Mouse (Mus musculus) liver, embryonic 14.5 days (tissue): ENCODE measurements around the gene Tdrd7.

ENCODE experiments used
- CTCF ChIP-seq: IDR thresholded peaks from 2 replicates; pipeline ENCODE4 v1.5.1; 2016; ENCODE audit warnings: antibody characterized with exemption, low read depth, control low read depth
- EP300 ChIP-seq: IDR thresholded peaks from 2 replicates; pipeline ENCODE4 v1.6.1; 2016; ENCODE audit warnings: antibody characterized with exemption, low read depth

DNA sequence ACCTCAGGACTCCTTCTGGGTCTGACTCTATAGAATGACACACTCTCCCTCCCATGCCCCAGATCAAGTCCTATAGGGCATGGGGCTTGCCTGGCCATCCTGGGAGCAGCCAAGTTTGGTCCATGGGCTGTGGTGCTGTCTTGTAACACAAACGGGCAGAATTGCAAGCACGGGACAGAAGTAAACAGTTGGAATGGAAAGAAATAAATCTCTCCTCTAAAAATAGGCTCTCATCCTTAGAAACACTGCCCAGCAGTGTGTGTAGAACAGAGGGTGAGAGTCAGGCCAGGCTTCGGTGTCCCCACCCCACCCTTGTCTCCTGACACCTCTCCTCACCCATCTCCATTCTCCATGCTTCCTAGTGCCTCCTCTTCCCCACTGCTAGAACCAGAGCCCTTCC is 102.9 kb downstream of the Tdrd7 start:
- TF ChIP-seq CTCF: no peak
- no peak for TF ChIP-seq EP300
